Mouse (Mus musculus) embryonic facial prominence, embryonic 13.5 days (tissue): Measurements from ENCODE around the gene Ccdc180. TPM values are rescaled to one million over a fixed set of nuclear protein-coding genes. Genes with fewer than 3 reads are reported as not detected.

Source experiments
- ATAC-seq: fragments of 200-750 bp; cut with Nextera tagmentation; 2 replicates; pipeline ENCODE4 v1.8.0; 2017; ENCODE audit warnings: low read depth; ENCODE audit not compliant: insufficient number of reproducible peaks, insufficient read depth, low FRiP score, low TSS enrichment
- H3K27ac ChIP-seq: fragments of 300-500 bp; sonication (generic); 2 replicates; pipeline ENCODE4 v1.5.1; 2015; ENCODE audit warnings: moderate library complexity, mild to moderate bottlenecking, inconsistent platforms
- H3K27me3 ChIP-seq: fragments of 300-500 bp; sonication (generic); 2 replicates; pipeline ENCODE4 v1.6.1; 2015; ENCODE audit warnings: mild to moderate bottlenecking, inconsistent platforms
- H3K36me3 ChIP-seq: fragments of 300-500 bp; sonication (generic); 2 replicates; pipeline ENCODE4 v1.6.1; 2015; ENCODE audit warnings: mild to moderate bottlenecking, inconsistent platforms
- H3K4me1 ChIP-seq: fragments of 300-500 bp; sonication (generic); 2 replicates; pipeline ENCODE4 v1.6.1; 2015; ENCODE audit warnings: inconsistent platforms
- H3K4me2 ChIP-seq: fragments of 300-500 bp; sonication (generic); 2 replicates; pipeline ENCODE4 v1.6.1; 2015; ENCODE audit warnings: moderate library complexity, mild to moderate bottlenecking, inconsistent platforms
- H3K4me3 ChIP-seq: fragments of 300-500 bp; sonication (generic); 2 replicates; pipeline ENCODE4 v1.5.1; 2015; ENCODE audit warnings: mild to moderate bottlenecking, inconsistent platforms
- H3K9ac ChIP-seq: fragments of 300-500 bp; sonication (generic); 2 replicates; pipeline ENCODE4 v1.6.1; 2015; ENCODE audit warnings: mild to moderate bottlenecking, inconsistent platforms
- H3K9me3 ChIP-seq: fragments of 300-500 bp; sonication (generic); 2 replicates; pipeline ENCODE4 v1.6.1; 2016; ENCODE audit warnings: inconsistent platforms
- WGBS: fragments of 180-500 bp; shearing (Covaris S2); methylation state at CpG from one replicate; pipeline ENCODE4 v1.1.7; 2015; ENCODE audit warnings: mixed read lengths; 5-methylcytosine and 5-hydroxymethylcytosine counted together
- polyA plus RNA-seq: library from polyadenylated mRNA; unstranded; fragments of >200 nt; fragmentation: Nextera tagmentation; extraction: Ambion mirVana; gene quantifications from 2 replicates; pipeline ENCODE4 v1.2.1, GENCODE M21; 2015

The Ccdc180 gene
- polyA plus RNA-seq, result not detected in 2 replicates

DNA sequence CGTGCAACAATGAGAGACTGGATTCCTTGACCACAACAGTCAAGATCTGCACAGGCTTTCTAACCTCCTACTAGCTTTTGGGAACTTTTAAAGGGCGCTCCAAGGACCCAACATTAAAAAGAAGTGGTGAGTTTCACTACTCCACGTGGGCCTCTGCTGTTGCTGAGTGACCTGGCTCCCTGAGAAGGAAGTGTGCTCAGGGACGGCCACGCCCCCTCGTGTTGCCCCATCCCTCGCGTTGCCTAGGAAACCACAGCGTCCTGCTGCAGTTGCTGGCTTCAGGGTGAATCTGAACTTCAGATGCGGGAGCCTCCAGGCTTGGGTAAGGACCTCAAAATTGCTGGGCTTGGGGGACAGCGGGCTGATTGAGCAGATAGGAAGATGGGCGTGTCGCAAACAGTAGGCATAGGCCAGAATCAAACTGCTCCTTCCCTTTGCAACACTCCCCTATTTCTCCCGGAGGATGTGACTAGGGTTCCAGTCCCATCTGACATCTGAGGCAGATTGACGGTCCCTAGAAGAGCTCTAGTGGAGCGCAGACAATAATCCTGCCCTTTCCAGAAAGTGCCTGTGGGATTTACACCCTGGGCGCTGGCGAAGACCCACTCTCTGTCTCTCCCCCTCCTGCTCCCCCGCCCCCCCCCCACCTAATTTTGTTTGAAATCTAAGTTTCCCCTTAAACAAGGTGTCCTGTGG, at the start of gene Ccdc180:
Ccdc180 (plus strand) TSS at position 238 of the 696 bp plus-strand sequence.
- Histone ChIP-seq H3K36me3 (no peaks in the 10 kb centered on the region), H3K4me2 (peak within 1 kb of the TSS; percentile 52), H3K4me1 (peaks cover 10% of the 10 kb centered on the region), H3K4me3 (no peak within 1 kb of the TSS), H3K9ac (no peak within 1 kb of the TSS), H3K27me3 (no peaks in the 10 kb centered on the region), H3K27ac (no peak within 1 kb of the TSS), H3K9me3 (no peaks in the 10 kb centered on the region)
- 13% methylated on average over 19 of the region's 19 CpGs for WGBS
- ATAC-seq, result 0 out of 2 replicates have a peak, but pooled peaks have one; percentile 43

DNA sequence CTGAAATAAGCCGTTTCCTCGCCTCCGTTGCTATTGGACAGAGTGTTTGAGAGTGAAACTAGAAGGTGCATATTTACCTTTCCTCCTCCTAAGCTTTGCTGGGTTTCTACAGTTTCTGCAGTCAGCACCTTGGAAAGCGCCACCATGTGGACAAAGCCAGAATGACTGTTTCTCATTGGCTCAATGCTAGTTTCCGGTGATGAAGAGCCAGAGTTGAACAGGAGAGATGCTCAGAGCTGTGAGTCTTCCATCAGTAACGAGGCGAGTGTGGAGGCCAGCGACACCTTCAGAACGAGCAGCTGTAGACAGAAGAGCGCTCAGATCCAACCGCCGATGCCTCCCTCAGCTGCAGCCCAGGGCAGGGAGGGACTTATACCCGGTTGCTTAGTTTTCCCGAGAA, 45.7 kb upstream of the Ccdc180 start:
- Histone ChIP-seq H3K4me1 (no peaks in the 10 kb centered on the region), H3K9me3 (no peaks in the 10 kb centered on the region), H3K4me3 (no peak overlapping the region), H3K4me2 (no peak overlapping the region), H3K27me3 (0 out of 2 replicates have a peak, but pooled peaks cover 2% of the 10 kb centered on the region), H3K9ac (no peak overlapping the region), H3K27ac (no peak overlapping the region), H3K36me3 (no peaks in the 10 kb centered on the region)
- no peak for ATAC-seq
- 44% methylated on average over 14 of the region's 14 CpGs for WGBS

DNA sequence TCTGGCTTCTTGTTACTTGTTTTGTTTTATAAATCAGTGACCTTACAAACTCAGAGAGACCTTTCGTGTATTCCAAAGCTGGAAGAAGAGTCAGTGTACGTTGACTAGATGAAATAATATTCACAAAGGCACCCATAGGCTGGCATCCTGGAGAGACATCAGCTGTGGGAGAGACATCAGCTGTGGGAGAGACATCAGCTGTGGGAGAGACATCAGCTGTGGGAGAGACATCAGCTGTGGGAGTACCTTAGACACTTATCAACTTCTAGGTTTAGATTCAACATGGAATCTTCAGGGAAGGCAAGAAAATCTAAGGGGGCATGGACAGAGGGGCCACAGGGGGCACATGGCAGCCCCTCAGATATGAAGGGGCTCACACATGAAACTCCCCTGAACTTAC, 43.8 kb upstream of the Ccdc180 start:
- no peak overlapping the region for H3K27ac ChIP-seq
- no peaks in the 10 kb centered on the region for H3K9me3 ChIP-seq
- H3K27me3 ChIP-seq, result peaks cover 2% of the 10 kb centered on the region; the same call in 1 of the 2 replicates
- no peak overlapping the region for H3K9ac ChIP-seq
- H3K36me3 ChIP-seq, result no peaks in the 10 kb centered on the region
- 91% methylated on average over 2 of the region's 2 CpGs for WGBS
- ATAC-seq, result no peak
- H3K4me1 ChIP-seq, result no peaks in the 10 kb centered on the region
- no peak overlapping the region for H3K4me2 ChIP-seq
- H3K4me3 ChIP-seq, result no peak overlapping the region

DNA sequence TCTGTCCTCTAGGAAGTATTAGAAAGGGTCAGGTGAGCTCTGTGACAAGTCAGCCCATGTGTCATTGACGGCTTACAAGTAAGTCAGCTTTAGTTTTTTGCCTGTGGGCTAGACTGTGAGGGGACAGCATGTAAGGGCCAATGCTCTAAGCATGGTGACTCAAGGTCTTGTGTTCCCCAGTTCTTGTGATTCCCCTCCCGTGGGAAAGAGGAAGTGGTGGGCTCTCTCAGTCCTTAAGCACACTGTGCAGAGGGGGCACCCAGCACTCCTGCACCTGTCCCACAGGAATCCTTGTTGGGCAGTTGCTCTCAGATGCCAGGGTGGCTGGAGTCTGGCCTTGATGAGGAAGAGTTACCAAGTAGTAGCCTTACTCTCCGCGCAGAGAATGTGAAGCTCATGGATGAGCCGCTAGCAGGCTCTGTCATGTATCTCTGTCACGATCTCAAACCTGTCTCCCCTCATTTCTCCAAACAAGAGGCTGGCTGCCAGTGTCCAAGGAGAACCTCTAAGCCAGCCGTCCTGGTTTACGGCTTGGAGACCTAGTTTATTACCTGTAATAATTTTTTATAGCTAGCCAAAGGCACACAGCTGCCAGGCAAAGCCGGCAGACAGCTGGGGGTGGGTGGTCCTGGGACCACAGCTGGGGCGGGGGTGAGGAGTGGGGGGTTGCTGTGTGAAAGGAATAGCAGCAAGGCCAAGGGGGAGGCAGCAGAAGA, 41.8 kb upstream of the Ccdc180 start, which contains the start of gene Stra6l:
Stra6l (plus strand) TSS at position 556 of the 716 bp plus-strand sequence.
- Histone ChIP-seq H3K27ac (no peak within 1 kb of the TSS), H3K4me3 (no peak within 1 kb of the TSS), H3K4me2 (no peak within 1 kb of the TSS), H3K4me1 (no peaks in the 10 kb centered on the region), H3K36me3 (no peaks in the 10 kb centered on the region), H3K9ac (no peak within 1 kb of the TSS), H3K27me3 (peaks cover 2% of the 10 kb centered on the region; the same call in 1 of the 2 replicates), H3K9me3 (no peaks in the 10 kb centered on the region)
- no peak for ATAC-seq
- WGBS, result 70% methylated on average over 10 of the region's 10 CpGs

GRCm38 (mm10) chr4:45848825-45849156, 41.3 kb upstream of the Ccdc180 start:
- Histone ChIP-seq H3K4me3 (no peak overlapping the region), H3K36me3 (no peaks in the 10 kb centered on the region), H3K9ac (no peak overlapping the region), H3K9me3 (no peaks in the 10 kb centered on the region), H3K27ac (no peak overlapping the region), H3K4me2 (no peak overlapping the region), H3K4me1 (no peaks in the 10 kb centered on the region), H3K27me3 (peaks cover 2% of the 10 kb centered on the region; the same call in 1 of the 2 replicates)
- WGBS, result 63% methylated on average over 10 of the region's 10 CpGs
- no peak for ATAC-seq

GRCm38 (mm10) chr4:45849419-45849818, 40.7 kb upstream of the Ccdc180 start:
- no peak overlapping the region for H3K4me3 ChIP-seq
- H3K36me3 ChIP-seq, result no peaks in the 10 kb centered on the region
- WGBS, result 53% methylated on average over 1 of the region's 1 CpGs
- no peak overlapping the region for H3K27ac ChIP-seq
- no peak overlapping the region for H3K9ac ChIP-seq
- peaks cover 2% of the 10 kb centered on the region; the same call in 1 of the 2 replicates for H3K27me3 ChIP-seq
- no peaks in the 10 kb centered on the region for H3K9me3 ChIP-seq
- no peak for ATAC-seq
- H3K4me2 ChIP-seq, result no peak overlapping the region
- no peaks in the 10 kb centered on the region for H3K4me1 ChIP-seq

- no peak overlapping the region for H3K4me3 ChIP-seq
Observed at GRCm38 (mm10) chr4:45851640-45852051, 38.5 kb upstream of the Ccdc180 start.

DNA sequence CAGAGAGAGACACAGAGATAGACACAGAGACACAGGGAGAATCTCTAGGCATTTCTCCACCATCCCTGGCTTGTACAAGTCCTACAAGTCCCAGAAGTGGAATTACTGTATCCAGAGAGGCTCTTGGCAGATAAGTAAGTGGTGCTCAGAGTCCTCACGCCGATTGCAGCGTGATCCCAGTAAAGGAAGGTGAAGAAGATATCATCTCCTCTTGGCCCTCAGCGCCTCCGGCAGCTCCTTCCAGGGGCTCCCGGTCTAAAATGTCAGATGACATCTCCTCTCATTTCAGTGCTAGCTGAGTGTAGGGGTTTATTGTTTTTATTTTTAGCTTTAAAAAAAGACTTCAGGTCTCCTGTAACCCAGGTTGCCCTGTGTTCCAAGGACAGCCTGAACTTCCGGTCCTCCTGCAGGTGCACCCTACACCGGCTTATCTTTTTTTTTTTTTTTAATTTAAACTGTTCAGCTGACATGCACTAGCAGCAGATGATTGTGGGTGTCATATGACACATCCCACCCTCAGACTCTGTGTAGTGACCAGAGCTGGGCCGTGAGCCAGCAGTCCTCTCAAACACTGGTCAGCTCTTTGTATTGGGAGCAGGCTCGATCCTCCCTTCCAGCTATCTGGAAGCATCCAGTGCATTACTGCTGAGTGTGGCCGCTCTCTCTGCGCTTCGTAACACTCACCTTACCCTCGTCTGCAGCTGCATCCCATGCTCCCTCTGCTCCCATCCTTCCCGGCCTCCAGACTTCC, 36.4 kb upstream of the Ccdc180 start:
- no peak overlapping the region for H3K27ac ChIP-seq
- peaks cover 4% of the 10 kb centered on the region; the same call in 1 of the 2 replicates for H3K27me3 ChIP-seq
- H3K4me1 ChIP-seq, result 0 out of 2 replicates have a peak, but pooled peaks cover 2% of the 10 kb centered on the region
- no peak for ATAC-seq
- no peak overlapping the region for H3K4me2 ChIP-seq
- 70% methylated on average over 15 of the region's 15 CpGs for WGBS
- no peaks in the 10 kb centered on the region for H3K9me3 ChIP-seq
- 0 out of 2 replicates have a peak overlapping the region, but pooled peaks have one; percentile 6 for H3K9ac ChIP-seq
- no peaks in the 10 kb centered on the region for H3K36me3 ChIP-seq
- no peak overlapping the region for H3K4me3 ChIP-seq

More at GRCm38 (mm10) chr4:45851640-45852051, 38.5 kb upstream of the Ccdc180 start:
- WGBS, result 58% methylated on average over 3 of the region's 3 CpGs
- H3K36me3 ChIP-seq, result no peaks in the 10 kb centered on the region
- H3K9ac ChIP-seq, result no peak overlapping the region
- H3K4me2 ChIP-seq, result no peak overlapping the region
- H3K9me3 ChIP-seq, result no peaks in the 10 kb centered on the region
- ATAC-seq, result no peak
- peaks cover 4% of the 10 kb centered on the region; the same call in 1 of the 2 replicates for H3K27me3 ChIP-seq
- 0 out of 2 replicates have a peak, but pooled peaks cover 2% of the 10 kb centered on the region for H3K4me1 ChIP-seq
- H3K27ac ChIP-seq, result no peak overlapping the region

- H3K27ac ChIP-seq, result no peak overlapping the region
- no peak overlapping the region for H3K9ac ChIP-seq
- WGBS, result 47% methylated on average over 19 of the region's 19 CpGs
- 0 out of 2 replicates have a peak, but pooled peaks cover 2% of the 10 kb centered on the region for H3K4me1 ChIP-seq
- ATAC-seq, result no peak
- no peaks in the 10 kb centered on the region for H3K36me3 ChIP-seq
- no peak overlapping the region for H3K4me3 ChIP-seq
- H3K27me3 ChIP-seq, result peaks cover 4% of the 10 kb centered on the region; the same call in 1 of the 2 replicates
- H3K9me3 ChIP-seq, result no peaks in the 10 kb centered on the region
- H3K4me2 ChIP-seq, result no peak overlapping the region
Observed at GRCm38 (mm10) chr4:45855803-45856424, 34.2 kb upstream of the Ccdc180 start.

GRCm38 (mm10) chr4:45861160-45861559, 28.9 kb upstream of the Ccdc180 start:
- WGBS, result 43% methylated on average over 5 of the region's 5 CpGs
- ATAC-seq, result no peak

GRCm38 (mm10) chr4:45867416-45867815, 22.7 kb upstream of the Ccdc180 start:
- no peak overlapping the region for H3K4me3 ChIP-seq
- H3K4me2 ChIP-seq, result no peak overlapping the region
- H3K27me3 ChIP-seq, result no peaks in the 10 kb centered on the region
- peaks cover 9% of the 10 kb centered on the region for H3K4me1 ChIP-seq
- no peak overlapping the region for H3K9ac ChIP-seq
- H3K36me3 ChIP-seq, result no peaks in the 10 kb centered on the region
- H3K27ac ChIP-seq, result no peak overlapping the region
- no peak for ATAC-seq
- 75% methylated on average over 8 of the region's 8 CpGs for WGBS
- H3K9me3 ChIP-seq, result no peaks in the 10 kb centered on the region

More at GRCm38 (mm10) chr4:45861160-45861559, 28.9 kb upstream of the Ccdc180 start:
- Histone ChIP-seq H3K9ac (no peak overlapping the region), H3K9me3 (no peaks in the 10 kb centered on the region), H3K27me3 (peaks cover 2% of the 10 kb centered on the region; the same call in 1 of the 2 replicates), H3K4me1 (peaks cover 3% of the 10 kb centered on the region), H3K27ac (no peak overlapping the region), H3K4me3 (no peak overlapping the region), H3K4me2 (no peak overlapping the region), H3K36me3 (no peaks in the 10 kb centered on the region)
